Mouse (Mus musculus) testis, postnatal 10 days (tissue): ENCODE measurements at regions not wholly inside any gene's neighbourhood (a gene's known extent, or its start where the extent isn't known, plus 50 kb on each side); places are given as distances from the start of the nearest gene placed in this dataset.

Experiments
- DNase-seq: peaks from one replicate; pipeline ENCODE4 v3.0.0; 2021; ENCODE audit warnings: low spot score

DNA sequence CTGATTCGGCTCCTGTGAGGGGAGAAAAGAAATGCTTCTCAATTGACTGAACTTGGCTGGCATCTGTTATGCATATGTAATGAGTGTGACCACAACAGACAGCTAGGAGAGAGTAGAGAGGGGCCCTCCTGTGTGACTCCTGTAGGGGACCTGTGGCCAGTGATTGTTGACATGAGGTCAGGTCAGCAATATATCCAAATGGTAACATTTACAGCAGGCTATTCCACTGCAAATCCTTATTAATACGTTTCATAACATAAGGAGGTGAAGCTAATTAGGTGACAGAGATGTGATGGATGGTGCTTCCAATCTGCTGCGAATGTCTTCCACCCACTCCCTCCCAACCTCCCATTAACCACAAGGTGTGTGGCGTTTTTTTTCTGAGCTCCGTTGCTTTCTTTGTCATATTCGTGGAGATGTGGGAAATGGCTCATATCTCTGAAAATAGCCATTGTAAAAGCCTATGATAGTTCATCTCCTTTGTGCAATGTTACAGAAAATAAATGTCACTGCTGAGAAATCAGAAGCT, 309.5 kb downstream of the Irx1 start:
- no peak for DNase-seq

DNA sequence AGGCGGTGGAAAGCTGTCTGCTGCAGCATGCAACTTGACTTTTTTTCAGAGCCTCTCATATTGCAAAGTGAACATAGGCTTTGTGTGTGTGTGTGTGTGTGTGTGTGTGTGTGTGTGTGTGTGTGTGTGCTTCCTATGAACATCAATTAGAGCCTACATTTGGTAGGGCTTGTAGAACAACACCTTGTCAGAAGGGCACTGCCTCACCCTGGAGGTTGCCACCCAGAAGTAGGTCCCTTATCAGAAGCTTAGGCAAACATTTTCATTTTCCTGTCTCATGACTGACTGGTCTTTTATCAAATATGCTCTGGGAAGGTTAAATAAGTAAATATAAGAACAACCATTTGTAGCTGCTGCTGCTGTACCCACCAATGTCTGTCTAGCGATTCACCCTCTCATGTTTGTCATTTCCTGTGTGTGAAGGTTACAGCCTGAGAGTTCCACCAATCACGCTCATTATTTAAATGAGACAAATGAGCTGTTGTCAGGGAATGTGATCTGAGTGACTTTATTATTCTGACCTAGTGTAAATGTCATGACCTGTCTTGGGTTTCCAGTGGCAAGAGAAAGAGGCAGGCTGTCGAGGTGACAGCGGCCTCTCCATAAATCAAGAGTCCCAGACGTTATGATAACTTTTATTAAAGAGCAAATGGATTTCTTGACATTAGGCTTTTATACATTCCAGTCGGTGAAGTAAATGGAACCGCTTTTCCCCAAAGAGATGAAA, 310.1 kb downstream of the Irx1 start:
- DNase-seq: no peak

DNA sequence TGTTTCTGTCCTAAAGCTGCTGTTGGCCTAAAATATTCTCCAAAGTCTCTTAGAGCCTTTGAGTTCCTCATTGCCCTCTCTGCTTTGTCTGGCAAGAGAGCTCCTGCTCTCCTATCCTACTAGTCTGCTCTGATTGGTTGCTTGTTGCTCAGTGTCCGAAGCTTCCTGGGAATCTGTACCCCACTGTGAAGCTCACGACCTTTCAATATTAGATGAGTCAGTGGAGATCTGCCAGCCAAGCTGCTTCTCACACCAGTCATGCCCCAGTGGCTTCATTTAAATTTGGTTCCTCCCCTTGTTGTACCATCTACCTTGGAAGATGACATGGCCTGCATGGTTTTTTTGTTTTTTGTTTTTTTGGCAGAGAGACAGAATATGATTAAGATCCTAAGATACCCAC, 313.6 kb downstream of the Irx1 start:
- DNase-seq: no peak

DNA sequence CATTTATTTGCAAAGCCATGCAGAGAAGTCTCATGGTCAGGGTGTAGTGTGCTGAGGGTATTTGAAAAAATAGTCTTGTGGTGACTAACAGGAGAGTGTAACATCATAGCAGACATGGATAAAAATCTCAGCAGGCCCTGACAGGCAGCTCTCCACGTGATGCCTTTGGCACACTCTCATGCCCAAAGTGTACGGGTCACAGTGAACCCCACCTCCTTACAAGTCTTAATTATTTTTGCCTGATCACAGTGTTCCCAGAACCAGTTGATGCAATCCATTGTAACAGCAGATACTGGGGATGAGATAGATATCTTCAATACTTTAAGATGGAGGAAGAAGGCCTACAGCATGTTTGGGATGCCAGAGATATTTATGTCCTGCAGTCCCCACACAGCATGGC, 314.5 kb downstream of the Irx1 start:
- DNase-seq: no peak

DNA sequence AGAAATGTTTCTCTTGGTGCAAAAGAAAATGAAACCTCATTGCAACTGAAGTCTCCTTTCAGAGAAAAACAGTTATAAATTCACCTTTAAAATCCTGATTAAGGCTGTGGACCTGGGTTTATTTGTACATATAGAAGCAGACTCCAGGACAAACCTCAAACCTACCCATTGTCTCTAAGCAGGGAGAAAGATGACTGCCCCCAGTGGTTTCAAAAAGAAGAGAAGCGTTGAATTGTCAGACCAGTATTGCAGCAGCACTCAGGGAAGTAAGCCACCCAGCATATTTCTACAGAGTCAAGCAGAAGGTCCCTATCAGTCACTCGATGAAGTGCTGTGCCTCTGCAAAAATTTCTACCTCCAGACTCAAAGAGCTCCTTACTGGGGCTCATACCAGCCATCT, 332.1 kb downstream of the Irx1 start:
- no peak for DNase-seq

DNA sequence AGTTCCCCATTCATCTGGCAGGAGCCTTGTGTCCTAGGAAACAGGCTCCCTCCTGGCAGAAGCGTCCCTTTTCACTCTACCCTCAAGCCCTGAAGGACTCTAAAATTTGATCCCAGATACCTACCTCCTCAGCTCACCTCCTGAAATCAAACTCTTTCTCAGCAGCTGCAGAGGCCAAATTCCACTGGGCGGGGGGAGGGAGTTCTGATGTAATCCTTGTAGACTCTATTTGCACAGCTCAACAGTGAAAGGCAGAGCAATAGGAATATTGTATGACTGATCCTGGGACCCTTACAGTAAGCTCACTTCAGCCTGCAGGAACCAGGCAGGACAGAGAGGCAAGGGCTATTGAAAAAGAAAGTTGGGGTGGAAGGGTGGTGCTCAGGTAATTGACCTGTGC, 346.3 kb downstream of the Irx1 start:
- DNase-seq: no peak

DNA sequence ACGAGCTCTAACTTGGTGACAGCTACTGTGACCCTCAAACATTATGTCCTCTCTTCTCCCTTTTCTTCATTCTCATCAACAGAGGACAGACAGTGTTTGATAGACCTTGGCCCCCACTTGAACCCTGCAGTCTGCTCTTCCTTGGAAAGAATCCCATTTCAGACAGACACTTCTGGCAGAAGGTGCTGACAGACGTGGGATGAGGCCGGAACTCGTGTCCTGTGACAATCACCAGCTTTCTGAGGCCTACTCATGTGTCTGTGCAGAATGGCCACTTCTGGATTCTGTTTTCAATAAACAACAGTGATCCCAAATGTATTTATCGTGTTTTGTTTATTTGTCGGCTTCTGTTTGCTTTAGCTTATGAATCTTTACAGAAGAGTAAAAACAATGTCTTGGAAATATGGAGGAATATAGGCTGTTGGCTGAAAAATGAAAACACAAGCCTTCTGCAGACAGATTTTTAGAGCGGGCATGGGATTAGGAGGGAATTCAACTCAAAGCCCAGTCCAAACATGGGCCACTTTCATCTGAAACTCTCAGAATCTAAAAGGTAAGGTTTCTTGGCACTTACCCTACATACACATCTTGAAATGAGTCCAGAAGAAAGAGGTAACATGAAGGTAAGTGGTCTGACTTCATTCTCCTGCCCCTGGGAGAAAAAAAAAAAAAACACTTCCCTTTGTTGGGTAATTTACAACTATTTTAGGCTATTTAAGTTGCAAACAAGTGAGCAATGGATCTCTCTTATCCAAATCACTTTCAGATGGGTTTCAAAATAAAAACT, 350.9 kb downstream of the Irx1 start:
- DNase-seq: no peak

DNA sequence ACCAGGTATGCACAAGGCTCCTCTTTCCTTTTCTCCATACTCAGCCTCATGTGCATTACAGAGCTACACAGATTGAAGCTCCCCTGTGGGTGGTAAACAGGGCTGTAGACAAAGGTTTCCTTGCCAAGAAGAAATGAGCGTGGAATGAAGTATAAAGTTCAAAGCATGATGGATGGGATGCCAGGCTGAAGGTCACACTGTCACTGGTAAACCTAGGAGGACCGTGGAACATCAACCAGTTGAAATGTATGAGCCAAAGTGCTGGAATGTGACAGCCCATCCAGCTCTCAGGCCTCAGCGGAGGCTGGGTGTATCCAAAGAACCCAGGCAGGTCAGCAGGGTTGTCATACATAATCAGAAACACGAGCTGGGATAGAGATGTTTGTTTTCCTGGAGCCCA, 381.0 kb downstream of the Irx1 start:
- no peak for DNase-seq

DNA sequence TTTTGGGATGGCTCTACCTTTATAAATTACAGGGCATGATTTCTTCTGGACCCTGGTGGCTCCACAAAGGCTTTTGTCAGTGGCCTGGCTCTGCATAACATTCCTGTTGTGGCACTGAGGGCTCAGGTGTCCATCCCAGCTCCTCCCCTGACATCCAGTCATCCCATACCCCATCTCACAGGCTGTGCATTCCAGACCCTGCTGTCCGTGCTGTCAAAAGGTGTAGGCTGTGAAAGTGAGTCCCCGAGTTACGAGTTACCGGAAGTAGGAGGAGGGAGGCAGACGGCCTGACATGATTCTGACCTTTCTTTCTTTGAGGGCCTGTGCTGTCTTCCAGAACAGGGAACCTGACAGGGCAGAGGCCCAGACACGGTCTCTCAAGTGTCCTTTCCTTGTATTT, 397.6 kb downstream of the Irx1 start:
- DNase-seq: no peak

DNA sequence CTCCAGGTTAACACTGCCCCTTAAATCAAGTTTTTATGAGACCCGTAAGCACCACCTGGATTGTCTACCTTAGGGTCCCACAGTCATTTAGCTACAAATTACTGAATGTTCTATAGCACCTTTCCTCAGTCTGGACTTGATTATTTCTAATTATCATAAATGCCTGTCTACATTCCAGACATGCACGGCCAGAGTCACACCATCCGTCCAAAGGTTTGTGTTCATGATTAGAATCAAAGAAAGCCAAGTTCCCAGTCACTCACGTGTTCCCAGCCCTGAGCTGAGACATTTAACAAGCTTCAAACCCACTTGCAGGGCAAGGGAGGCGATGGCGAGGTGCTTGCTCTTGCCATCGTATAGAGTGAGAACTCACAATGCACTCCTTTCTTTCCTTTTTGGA, 398.1 kb downstream of the Irx1 start:
- DNase-seq: no peak

DNA sequence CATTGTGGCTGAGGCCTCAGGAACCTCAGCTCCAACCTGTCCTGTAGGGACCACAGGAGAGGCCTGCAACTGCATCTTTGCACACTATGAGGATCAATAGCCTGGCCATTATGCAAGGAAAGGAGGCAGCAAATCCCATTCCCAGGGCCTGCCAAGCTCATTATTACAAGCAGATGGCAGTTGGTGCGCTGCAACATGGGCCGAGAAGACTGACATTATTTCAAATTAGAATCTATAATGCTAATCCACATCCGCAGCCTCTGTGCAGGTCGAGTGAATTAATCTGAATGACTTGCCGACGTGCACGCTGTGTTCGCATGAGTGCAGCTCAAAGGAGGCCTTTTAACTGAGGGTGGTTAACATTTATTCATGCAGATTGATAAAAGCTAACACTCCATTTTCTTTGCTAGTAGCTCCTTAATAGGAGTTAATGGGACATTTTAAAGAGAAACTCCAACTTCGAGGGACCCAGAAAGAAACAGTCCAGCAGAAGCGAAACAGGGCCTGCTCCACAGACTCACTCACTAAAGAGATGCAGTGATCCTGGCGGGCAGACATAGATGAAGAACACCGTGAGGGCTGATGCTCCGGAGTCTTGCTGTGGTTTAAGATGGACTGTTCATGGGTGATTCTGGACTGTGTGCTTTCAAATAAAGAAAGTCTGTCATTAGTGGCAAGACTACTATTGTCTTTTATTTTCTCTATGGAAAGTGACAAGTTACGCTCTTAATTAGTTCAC, 404.9 kb downstream of the Irx1 start:
- DNase-seq: no peak

DNA sequence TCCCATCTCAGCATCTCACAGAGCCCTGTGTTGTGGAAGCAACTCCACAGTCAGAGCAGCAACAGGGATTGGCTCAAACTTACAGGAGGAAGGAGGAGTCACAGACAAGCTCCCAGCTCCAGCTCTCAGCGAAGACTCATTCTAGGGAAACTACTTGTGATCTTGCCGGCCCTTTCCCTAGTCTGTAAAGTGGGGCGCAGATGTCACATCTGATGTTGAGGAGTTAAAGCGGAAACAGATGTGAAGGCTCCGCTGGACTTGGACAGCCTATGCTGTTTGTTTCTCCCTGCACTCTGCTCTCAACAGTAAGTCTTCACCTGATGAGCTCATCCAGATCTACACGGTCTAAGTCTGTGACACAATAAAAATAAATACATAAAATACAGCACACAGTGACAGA, 408.1 kb downstream of the Irx1 start:
- DNase-seq: no peak

DNA sequence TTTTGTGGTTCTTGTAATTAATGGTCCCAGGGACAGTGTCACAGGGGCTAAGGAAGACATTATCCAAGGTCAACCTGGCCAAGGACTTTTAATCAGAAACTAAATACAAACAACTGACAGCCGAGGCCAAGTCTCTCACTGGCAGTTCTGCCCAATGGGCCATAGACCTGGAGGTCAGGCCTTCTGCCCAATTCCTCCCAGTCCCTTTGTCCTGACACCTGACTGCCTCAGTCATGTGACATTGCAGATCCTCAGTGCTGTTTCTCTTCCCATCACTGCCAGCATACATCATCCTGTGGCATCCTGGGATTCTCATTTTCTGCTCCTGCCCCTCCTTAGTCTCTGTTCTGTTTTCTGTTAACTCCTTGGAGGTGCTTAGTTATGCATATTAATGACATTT, 413.4 kb downstream of the Irx1 start:
- no peak for DNase-seq

DNA sequence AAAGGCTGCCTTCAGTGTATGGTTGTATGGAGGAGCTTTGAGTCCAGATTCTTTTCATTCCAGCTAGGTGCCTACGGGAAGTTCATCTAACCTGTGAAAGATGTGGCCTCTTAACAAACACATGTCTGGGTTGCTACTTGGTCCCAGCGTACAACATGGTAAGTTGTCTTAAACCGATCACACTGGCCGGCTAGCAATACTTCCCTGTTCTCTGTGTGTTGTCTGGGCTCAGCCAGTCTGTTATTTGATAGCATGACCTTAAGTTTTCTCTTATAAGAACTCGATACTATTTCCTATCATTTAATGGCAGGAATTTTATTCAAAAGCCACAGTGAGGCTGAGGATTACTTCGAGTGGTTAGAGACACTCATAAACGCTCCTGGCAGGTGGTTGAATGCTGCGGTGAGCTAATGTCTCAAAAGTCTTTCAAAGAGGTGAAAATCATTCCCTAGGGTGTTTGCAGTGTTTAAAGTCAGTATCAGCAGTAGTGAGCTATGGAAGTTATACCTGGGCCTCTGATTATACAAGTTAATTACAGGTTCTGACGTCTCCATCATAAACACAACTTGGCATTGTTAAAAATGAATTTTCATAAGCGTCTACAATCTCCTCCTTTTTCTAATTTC, 414.2 kb downstream of the Irx1 start:
- DNase-seq: no peak

DNA sequence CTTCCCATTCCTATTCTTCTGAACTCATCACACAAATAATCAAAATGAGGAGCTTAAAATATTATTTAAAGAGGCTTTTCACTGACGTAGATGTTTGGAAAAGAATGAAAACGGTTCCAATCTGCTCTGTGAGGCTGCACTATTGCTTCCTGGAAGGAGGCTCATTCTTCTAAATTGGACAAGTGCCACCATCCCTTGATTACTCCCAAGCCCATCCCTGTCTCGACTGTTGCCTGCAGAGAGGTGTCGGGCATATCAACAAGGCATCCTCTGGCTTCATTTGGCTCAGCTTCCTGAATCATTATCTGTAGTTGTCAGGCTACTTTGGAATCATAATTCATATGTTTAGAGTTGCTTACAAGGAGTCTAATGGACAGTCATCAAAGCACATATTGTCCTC, 425.3 kb downstream of the Irx1 start:
- no peak for DNase-seq

DNA sequence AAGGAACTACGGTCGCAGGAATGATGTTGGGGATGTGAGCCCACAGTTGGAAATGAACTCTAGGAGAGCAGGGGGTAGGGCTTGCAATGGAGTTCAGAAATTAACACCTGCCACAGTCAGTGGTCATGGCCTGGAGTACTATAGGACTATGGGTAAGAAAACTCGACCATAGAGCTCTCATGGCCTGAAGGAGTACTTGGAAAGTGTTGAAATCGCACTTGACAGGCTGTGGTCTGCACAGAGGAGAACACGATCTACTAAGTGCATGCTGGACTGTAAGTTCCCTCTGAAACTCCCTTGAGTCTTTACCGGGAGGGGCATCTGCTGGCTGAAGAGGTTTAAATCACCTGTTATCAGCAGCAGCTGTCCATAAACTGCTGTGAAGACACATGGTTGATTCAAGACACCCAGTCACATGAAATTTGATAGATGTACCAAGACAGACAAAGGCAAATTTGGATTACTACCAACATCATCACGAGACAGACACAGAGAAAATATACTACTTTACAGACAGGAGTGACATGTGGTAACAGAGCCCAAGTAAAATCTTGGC, 430.6 kb downstream of the Irx1 start:
- no peak for DNase-seq

DNA sequence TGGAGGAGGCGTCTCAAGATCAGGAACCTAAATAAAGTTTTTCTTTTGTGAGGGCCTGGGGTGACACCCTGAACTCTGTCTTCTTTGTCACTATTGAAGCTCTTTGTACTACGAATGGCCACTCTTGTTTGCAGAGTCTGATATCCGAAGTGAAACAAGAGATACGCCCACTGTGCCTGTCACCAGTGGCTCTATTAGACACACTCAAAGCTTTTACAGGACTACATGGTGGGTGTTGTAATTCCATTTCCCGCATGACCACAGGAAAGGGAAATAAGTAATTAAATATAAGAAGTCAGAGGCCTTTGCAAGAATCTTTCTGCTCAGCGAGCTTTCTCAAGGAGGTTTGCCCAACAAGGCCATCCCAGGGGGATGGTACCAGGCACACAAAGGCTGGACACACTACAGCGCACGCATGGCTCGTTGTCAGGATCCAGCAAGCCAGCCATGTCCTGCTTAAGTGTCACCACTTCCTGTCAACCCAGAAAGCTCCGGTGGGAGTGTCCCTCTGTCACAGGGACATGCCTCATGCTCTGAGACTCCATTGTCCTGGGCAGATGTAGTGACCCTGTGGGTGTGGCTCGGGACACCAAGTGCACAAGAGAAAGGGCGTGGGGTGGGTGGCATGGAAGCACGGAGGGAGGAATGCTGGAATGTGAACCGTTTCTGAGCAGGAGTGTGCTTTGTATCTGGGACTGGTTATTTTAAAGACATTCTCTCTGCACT, 434.0 kb downstream of the Irx1 start:
- DNase-seq: no peak

DNA sequence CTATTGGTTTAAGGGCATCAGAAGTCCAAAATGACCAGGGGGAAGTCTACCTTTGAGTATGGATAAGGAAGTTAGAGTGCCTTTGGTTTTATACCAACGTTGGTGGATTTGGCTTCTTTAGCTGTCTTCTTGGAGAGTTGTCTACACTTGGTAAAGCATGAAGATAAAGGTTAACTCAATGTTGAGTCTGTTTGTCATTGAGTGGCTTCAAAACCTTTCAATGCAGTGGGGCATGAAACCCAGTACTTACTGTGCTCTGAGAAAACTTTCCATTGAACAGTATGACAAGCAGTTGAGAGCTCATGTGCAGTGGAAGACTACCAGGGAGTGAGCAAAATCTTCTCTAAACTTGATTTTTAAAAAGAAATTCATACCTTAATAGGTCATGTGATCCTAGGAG, 445.7 kb downstream of the Irx1 start:
- no peak for DNase-seq

DNA sequence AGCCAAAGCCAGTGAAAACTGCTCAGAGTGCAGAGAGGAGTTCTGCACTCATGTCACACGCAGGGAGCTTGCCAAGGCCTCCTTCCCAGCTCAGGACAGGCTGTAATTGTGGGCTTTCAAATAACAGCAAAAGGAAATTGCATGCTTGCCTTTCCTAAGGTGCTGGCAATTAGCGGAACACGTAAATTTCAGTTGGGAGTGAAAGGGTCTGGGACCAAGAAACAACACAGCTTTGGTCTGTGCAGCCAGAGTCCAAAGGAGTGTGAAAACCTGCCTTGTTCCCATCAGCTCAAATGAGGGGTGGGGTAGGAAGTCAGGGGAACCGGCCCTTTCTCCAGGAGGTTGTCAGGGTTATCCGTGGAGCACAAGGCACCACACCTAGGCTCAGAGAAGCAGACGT, 450.3 kb downstream of the Irx1 start:
- DNase-seq: no peak

DNA sequence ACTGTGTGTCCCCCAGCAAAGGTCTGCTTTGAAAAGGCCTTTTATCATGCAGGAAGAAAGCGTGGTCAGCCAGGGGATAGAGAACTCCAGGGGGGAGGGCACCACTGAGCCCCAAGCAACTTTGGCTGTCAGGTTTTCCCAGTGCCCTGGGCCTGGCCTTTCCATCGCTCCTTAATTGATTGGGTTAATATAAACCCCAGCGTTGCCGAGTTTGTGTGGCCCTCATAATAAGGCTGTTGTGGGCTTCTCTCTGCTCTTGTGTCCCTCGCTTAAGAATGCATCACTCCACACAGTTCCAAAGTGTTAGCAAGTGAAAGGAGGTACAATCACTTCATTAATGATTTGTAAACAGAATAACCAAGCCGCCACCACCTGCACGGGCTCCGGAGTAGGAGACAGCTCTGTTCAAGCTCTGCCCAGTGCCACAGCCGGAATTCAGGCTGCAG, 455.5 kb downstream of the Irx1 start:
- DNase-seq: no peak

DNA sequence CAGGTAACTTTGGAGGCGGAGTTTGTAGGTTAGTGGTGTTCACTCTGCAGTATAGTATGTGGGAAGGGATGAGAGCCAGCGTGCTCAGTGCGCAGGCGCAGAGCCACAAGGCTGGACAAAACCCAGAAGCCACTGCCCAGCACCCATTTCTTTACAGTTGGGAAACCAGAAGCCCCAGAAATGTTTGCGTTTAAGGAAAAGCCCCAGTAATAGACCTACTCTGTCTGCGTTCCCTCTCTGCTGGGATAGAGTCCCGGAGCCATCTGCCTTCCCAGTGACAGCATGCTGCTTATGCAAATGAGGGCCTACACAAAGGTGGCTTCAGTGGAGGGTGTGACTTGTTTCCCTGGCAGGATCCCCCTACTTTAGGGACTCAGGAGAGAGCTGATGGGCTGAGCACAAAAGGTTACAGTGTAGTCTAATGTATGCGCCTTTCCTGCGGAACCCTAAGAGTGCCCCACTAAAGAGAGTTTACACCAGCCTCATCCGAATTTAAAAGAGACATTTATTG, 456.0 kb downstream of the Irx1 start:
- DNase-seq: no peak
